Mouse (Mus musculus) thymus, adult 2 months (tissue): ENCODE results near the gene Psors1c2. TPM values are rescaled to one million over a fixed set of nuclear protein-coding genes. Genes with fewer than 3 reads are reported as not detected.

Source experiments
- DNase-seq: peaks from one replicate; pipeline ENCODE4 v3.0.0; 2021
- H3K27ac ChIP-seq: fragments of 200-500 bp; 2 replicates; pipeline ENCODE4 v1.5.1; 2012; ENCODE audit warnings: low read length, control low read depth; ENCODE audit not compliant: control insufficient read depth, insufficient read depth
- H3K27me3 ChIP-seq: fragments of 200-500 bp; 2 replicates; pipeline ENCODE4 v1.6.1; 2012; ENCODE audit warnings: mild to moderate bottlenecking, low read length, moderate library complexity, mixed read lengths; ENCODE audit not compliant: control insufficient read depth, insufficient read depth
- H3K36me3 ChIP-seq: fragments of 200-500 bp; 2 replicates; pipeline ENCODE4 v1.6.1; 2012; ENCODE audit warnings: mild to moderate bottlenecking, low read length, moderate library complexity; ENCODE audit not compliant: control insufficient read depth, insufficient read depth
- H3K4me1 ChIP-seq: fragments of 200-500 bp; replicated peaks from 2 replicates; pipeline ENCODE4 v1.6.1; 2012; ENCODE audit warnings: low read length; ENCODE audit not compliant: control insufficient read depth, insufficient read depth
- H3K4me3 ChIP-seq: fragments of 200-500 bp; 2 replicates; pipeline ENCODE4 v1.5.1; 2012; ENCODE audit warnings: mild to moderate bottlenecking, low read length, control low read depth, moderate library complexity; ENCODE audit not compliant: control insufficient read depth, insufficient read depth
- CTCF ChIP-seq: fragments of 200-500 bp; IDR thresholded peaks from 2 replicates; pipeline ENCODE4 v1.5.1; 2012; ENCODE audit warnings: mild to moderate bottlenecking, control low read depth, low read length, moderate library complexity, borderline replicate concordance; ENCODE audit not compliant: control insufficient read depth, poor library complexity, insufficient read depth; ENCODE audit errors: extremely low read depth
- POLR2A ChIP-seq: fragments of 200-500 bp; IDR thresholded peaks from 2 replicates; pipeline ENCODE4 v1.6.1; 2012; ENCODE audit warnings: mild to moderate bottlenecking, low read length, control low read depth, moderate library complexity; ENCODE audit not compliant: control insufficient read depth, poor library complexity, insufficient read depth; ENCODE audit errors: extremely low read depth
- WGBS: fragments of 180-500 bp; shearing (Covaris S2); methylation state at CpG from one replicate; pipeline ENCODE4 v1.1.7; 2018; 5-methylcytosine and 5-hydroxymethylcytosine counted together
- polyA plus RNA-seq: library from polyadenylated mRNA; depleted of rRNA; stranded (reverse); fragments of >200 nt; gene quantifications from 2 replicates; pipeline ENCODE4 v1.2.3, GENCODE M21; 2012

Gene Psors1c2
- polyA plus RNA-seq, 1 experiment, result 11.2 TPM

- Histone ChIP-seq H3K4me1 (no peaks in the 10 kb centered on the region), H3K27me3 (no peaks in the 10 kb centered on the region), H3K36me3 (no peaks in the 10 kb centered on the region), H3K4me3 (no peak overlapping the region), H3K27ac (no peak overlapping the region)
- 7% methylated on average over 6 of the region's 6 CpGs for WGBS
- TF ChIP-seq CTCF (peak; percentile 19; the same call in 1 of the 2 replicates), POLR2A (no peak)
- DNase-seq, result peak; percentile 80
Measured at GRCm38 (mm10) chr17:35534343-35534742, 1.3 kb downstream of the Psors1c2 start.

GRCm38 (mm10) chr17:35537421-35537820 is 4.4 kb downstream of the Psors1c2 start:
- no peaks in the 10 kb centered on the region for H3K36me3 ChIP-seq
- no peak overlapping the region for H3K27ac ChIP-seq
- H3K4me3 ChIP-seq, result no peak overlapping the region
- no peak for DNase-seq
- H3K4me1 ChIP-seq, result no peaks in the 10 kb centered on the region
- TF ChIP-seq CTCF (no peak), POLR2A (no peak)
- no peaks in the 10 kb centered on the region for H3K27me3 ChIP-seq
- WGBS, result 86% methylated on average over 4 of the region's 4 CpGs

GRCm38 (mm10) chr17:35538476-35538875 is 5.5 kb downstream of the Psors1c2 start:
- WGBS, result 95% methylated on average over 1 of the region's 1 CpGs
- Histone ChIP-seq H3K27ac (no peak overlapping the region), H3K4me3 (no peak overlapping the region), H3K4me1 (no peaks in the 10 kb centered on the region), H3K36me3 (no peaks in the 10 kb centered on the region), H3K27me3 (no peaks in the 10 kb centered on the region)
- no peak for TF ChIP-seq POLR2A
- no peak for TF ChIP-seq CTCF
- DNase-seq, result no peak

DNA sequence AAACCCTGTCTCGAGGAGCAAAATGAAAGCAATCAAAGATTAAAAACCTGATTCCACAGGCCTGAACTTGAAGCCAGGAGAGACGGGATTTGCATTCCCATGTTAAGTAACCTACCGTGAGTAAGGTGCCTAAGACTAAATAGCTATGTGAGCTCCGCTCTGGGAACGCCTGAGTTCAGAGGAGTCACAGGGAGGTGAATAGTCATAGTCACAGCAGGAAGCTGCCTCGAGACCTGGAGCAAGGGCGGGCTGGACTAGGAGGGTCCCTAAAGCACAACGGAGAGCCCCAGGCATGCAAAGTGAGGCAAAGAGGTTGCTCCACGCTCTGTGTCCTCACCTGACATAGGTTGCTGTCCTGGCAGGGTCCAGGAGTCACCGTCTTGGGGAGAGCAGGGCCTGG is 6.5 kb downstream of the Psors1c2 start:
- 70% methylated on average over 10 of the region's 10 CpGs for whole genome bisulfite sequencing
- TF ChIP-seq CTCF, result no peak
- no peak for TF ChIP-seq POLR2A
- no peak overlapping the region for H3K27ac ChIP-seq
- DNase-seq, result no peak
- no peak overlapping the region for H3K4me3 ChIP-seq
- H3K4me1 ChIP-seq, result 0 out of 2 replicates have a peak, but pooled peaks cover 2% of the 10 kb centered on the region
- H3K36me3 ChIP-seq, result no peaks in the 10 kb centered on the region
- H3K27me3 ChIP-seq, result no peaks in the 10 kb centered on the region

GRCm38 (mm10) chr17:35542761-35543411 is 9.9 kb downstream of the Psors1c2 start:
- Histone ChIP-seq H3K36me3 (no peaks in the 10 kb centered on the region), H3K27me3 (no peaks in the 10 kb centered on the region), H3K4me3 (no peak overlapping the region), H3K27ac (no peak overlapping the region), H3K4me1 (0 out of 2 replicates have a peak, but pooled peaks cover 2% of the 10 kb centered on the region)
- TF ChIP-seq POLR2A (no peak), CTCF (no peak)
- DNase-seq, result no peak
- WGBS, result 84% methylated on average over 15 of the region's 15 CpGs

- no peak for DNase-seq
- Histone ChIP-seq H3K4me1 (0 out of 2 replicates have a peak, but pooled peaks cover 2% of the 10 kb centered on the region), H3K27me3 (no peaks in the 10 kb centered on the region), H3K27ac (no peak overlapping the region), H3K36me3 (no peaks in the 10 kb centered on the region), H3K4me3 (no peak overlapping the region)
- WGBS, result 65% methylated on average over 14 of the region's 14 CpGs
- TF ChIP-seq POLR2A (no peak), CTCF (no peak)
Measured at GRCm38 (mm10) chr17:35543412-35543861, 10.4 kb downstream of the Psors1c2 start.
